Comparison of ENCODE assay signal across 15 mouse cellular contexts in genomic region chr14:34313612-34314011, GRCm38 (mm10). TPM values are rescaled to one million over a fixed set of nuclear protein-coding genes. Genes with fewer than 3 reads are reported as not detected.
DNase-seq lines count a peak whose midpoint lies in the region; ATAC-seq lines count a peak whose summit lies in the region.
"Had no signal": no experiment of that assay in that cellular context is flagged by ENCODE, and none has a peak within 500 bp of the region (broad histone marks: within the 10 kb centered on the region; RNA-seq: fewer than 3 reads in every experiment).

No protein-coding gene starts in this region.

- peaks cover 31% of the 10 kb centered on the region for H3K4me1 ChIP-seq in heart, embryonic 13.5 days
- H3K4me1 ChIP-seq in midbrain, embryonic 14.5 days (ENCODE audit: control insufficient read depth, insufficient read depth, low read length), result peaks cover 26% of the 10 kb centered on the region
- H3K4me1 ChIP-seq in midbrain, embryonic 10.5 days, result peaks cover 37% of the 10 kb centered on the region
- peaks cover 10% of the 10 kb centered on the region; the same call in 1 of the 2 replicates for H3K4me1 ChIP-seq in liver, embryonic 11.5 days (replicated peaks; ENCODE audit: control insufficient read depth, insufficient read depth, low read length)

- no peak overlapping the region for H3K9ac ChIP-seq in heart, embryonic 13.5 days
- H3K9ac ChIP-seq in midbrain, embryonic 14.5 days (replicated peaks; ENCODE audit: low read length), result no peak overlapping the region
- no peak overlapping the region; the same call in 1 of the 2 replicates for H3K9ac ChIP-seq in liver, embryonic 11.5 days (ENCODE audit: low read depth, low read length)
- H3K9ac ChIP-seq: limb, embryonic 15.5 days had no signal

- H3K4me3 ChIP-seq in heart, embryonic 13.5 days, result no peak overlapping the region
- peak overlapping the region; percentile 92; the same call in 1 of the 2 replicates for H3K4me3 ChIP-seq in midbrain, embryonic 14.5 days (replicated peaks; ENCODE audit: low read depth, low read length)
- no peak overlapping the region for H3K4me3 ChIP-seq in midbrain, embryonic 10.5 days
- peak overlapping the region; percentile 94 for H3K4me3 ChIP-seq in liver, embryonic 11.5 days (ENCODE audit: low read depth, low read length)

- no peak for DNase-seq in heart, postnatal 14 days
- no peak for DNase-seq in midbrain, embryonic 14.5 days
- DNase-seq in midbrain, embryonic 10.5 days (ENCODE audit: low spot score), result no peak
- DNase-seq in liver, embryonic 11.5 days (ENCODE audit: low spot score), result peak; percentile 5
- no peak for DNase-seq in frontal cortex, postnatal 36 days (ENCODE audit: low spot score in 2 of 2)
- no peak for DNase-seq in ovary, postnatal 14 days (ENCODE audit: low spot score)
- DNase-seq in thymus, adult 18-20 months, result no peak
- DNase-seq: cerebellum, postnatal 36 days; layer of hippocampus, adult 9-11 months had no signal

- H3K36me3 ChIP-seq in heart, embryonic 13.5 days, result peaks cover 14% of the 10 kb centered on the region
- no peaks in the 10 kb centered on the region for H3K36me3 ChIP-seq in midbrain, embryonic 14.5 days (ENCODE audit: control insufficient read depth, insufficient read depth, low read length)
- H3K36me3 ChIP-seq in midbrain, embryonic 10.5 days, result peaks cover 31% of the 10 kb centered on the region
- peaks cover 9% of the 10 kb centered on the region; the same call in 1 of the 2 replicates for H3K36me3 ChIP-seq in liver, embryonic 11.5 days (ENCODE audit: control insufficient read depth, insufficient read depth, low read length)
- H3K36me3 ChIP-seq: limb, embryonic 15.5 days had no signal

- intact Hi-C loops in heart, postnatal 14 days (cut with DNase I), result loop anchor here (5.0 kb wide), 2 partner anchors 41 to 49 kb away; no protein-coding TSS in a partner anchor

- no peak for ATAC-seq in heart, embryonic 13.5 days (ENCODE audit: extremely low read depth, insufficient number of reproducible peaks, low FRiP score, low TSS enrichment)
- no peak for ATAC-seq in midbrain, embryonic 14.5 days (ENCODE audit: low FRiP score, low TSS enrichment)
- ATAC-seq in liver, embryonic 11.5 days (replicated peaks; ENCODE audit: low FRiP score), result no peak

- no peaks in the 10 kb centered on the region for H3K9me3 ChIP-seq in heart, embryonic 13.5 days
- no peaks in the 10 kb centered on the region for H3K9me3 ChIP-seq in midbrain, embryonic 14.5 days (ENCODE audit: control insufficient read depth, low read length)
- H3K9me3 ChIP-seq in midbrain, embryonic 10.5 days (replicated peaks), result no peaks in the 10 kb centered on the region
- H3K9me3 ChIP-seq in liver, embryonic 11.5 days (ENCODE audit: control insufficient read depth, low read length), result no peaks in the 10 kb centered on the region
- H3K9me3 ChIP-seq: limb, embryonic 15.5 days; megakaryocyte, embryonic 14.5 days had no signal

- H3K4me2 ChIP-seq in heart, embryonic 13.5 days, result peak overlapping the region; percentile 86
- H3K4me2 ChIP-seq in midbrain, embryonic 14.5 days (ENCODE audit: low read length), result peak overlapping the region; percentile 72
- peak overlapping the region; percentile 40 for H3K4me2 ChIP-seq in liver, embryonic 11.5 days

- no peaks in the 10 kb centered on the region for H3K27me3 ChIP-seq in heart, embryonic 13.5 days (replicated peaks)
- no peaks in the 10 kb centered on the region for H3K27me3 ChIP-seq in midbrain, embryonic 14.5 days (ENCODE audit: control insufficient read depth, insufficient read depth, low read length)
- no peaks in the 10 kb centered on the region for H3K27me3 ChIP-seq in midbrain, embryonic 10.5 days (ENCODE audit: low read depth, poor library complexity, severe bottlenecking)
- no peaks in the 10 kb centered on the region for H3K27me3 ChIP-seq in liver, embryonic 11.5 days (replicated peaks; ENCODE audit: control insufficient read depth, insufficient read depth, low read length)
- H3K27me3 ChIP-seq: limb, embryonic 15.5 days; megakaryocyte, embryonic 14.5 days had no signal

- 49% methylated on average over 3 of the region's 3 CpGs for WGBS in heart, embryonic 13.5 days
- WGBS in midbrain, embryonic 14.5 days, result 81% methylated on average over 3 of the region's 3 CpGs
- 95% methylated on average over 3 of the region's 3 CpGs for whole genome bisulfite sequencing in midbrain, embryonic 10.5 days
- 57% methylated on average over 3 of the region's 3 CpGs for WGBS in liver, embryonic 11.5 days

- no peak overlapping the region for H3K27ac ChIP-seq in heart, embryonic 13.5 days (replicated peaks)
- no peak overlapping the region for H3K27ac ChIP-seq in midbrain, embryonic 14.5 days (replicated peaks; ENCODE audit: low read depth, low read length)
- no peak overlapping the region for H3K27ac ChIP-seq in midbrain, embryonic 10.5 days (replicated peaks)
- no peak overlapping the region for H3K27ac ChIP-seq in liver, embryonic 11.5 days (ENCODE audit: low read depth, low read length)
- H3K27ac ChIP-seq: limb, embryonic 15.5 days had no signal

RNA-seq across cellular contexts. Expression of gene Glud1, which starts 3.1 kb away (rescaled TPM):
- polyA plus RNA-seq in heart, embryonic 13.5 days (2015; fragmentation: Nextera tagmentation; extraction: Ambion mirVana), result 56.0 and 56.9 TPM in 2 replicates
- 100 to 1,000 TPM; 128 to 137 TPM for total RNA-seq in heart, postnatal 14 days (2021)
- 95.7 and 109 TPM in 2 replicates for polyA plus RNA-seq in midbrain, embryonic 14.5 days (2014; fragmentation: Nextera tagmentation; extraction: Ambion mirVana)
- polyA plus RNA-seq in midbrain, embryonic 10.5 days (2016; fragmentation: Nextera tagmentation; extraction: Ambion mirVana), result 75.5 and 79.6 TPM in 2 replicates
- polyA plus RNA-seq in liver, embryonic 11.5 days (2014; fragmentation: Nextera tagmentation; extraction: Ambion mirVana), result 182 and 192 TPM in 2 replicates

RNA-seq across cellular contexts. Expression of gene Shld2, which starts 3.3 kb away (rescaled TPM):
- 5.9 and 7.3 TPM in 2 replicates for polyA plus RNA-seq in heart, embryonic 13.5 days (2015; fragmentation: Nextera tagmentation; extraction: Ambion mirVana)
- total RNA-seq in heart, postnatal 14 days (2021), result 1 to 10 TPM; 7.2 to 7.6 TPM
- polyA plus RNA-seq in midbrain, embryonic 14.5 days (2014; fragmentation: Nextera tagmentation; extraction: Ambion mirVana), result 6.5 and 8.1 TPM in 2 replicates
- polyA plus RNA-seq in midbrain, embryonic 10.5 days (2016; fragmentation: Nextera tagmentation; extraction: Ambion mirVana), result 6.6 and 7.1 TPM in 2 replicates
- polyA plus RNA-seq in liver, embryonic 11.5 days (2014; fragmentation: Nextera tagmentation; extraction: Ambion mirVana), result 10.5 and 15.4 TPM in 2 replicates

RNA-seq across cellular contexts. Expression of gene Fam25c, which starts 41.6 kb away (rescaled TPM):
- polyA plus RNA-seq in heart, embryonic 13.5 days (2015; fragmentation: Nextera tagmentation; extraction: Ambion mirVana), result not detected in 2 replicates
- not detected for total RNA-seq in heart, postnatal 14 days (2021)
- polyA plus RNA-seq in midbrain, embryonic 14.5 days (2014; fragmentation: Nextera tagmentation; extraction: Ambion mirVana), result not detected in 2 replicates
- polyA plus RNA-seq in midbrain, embryonic 10.5 days (2016; fragmentation: Nextera tagmentation; extraction: Ambion mirVana), result not detected in 2 replicates
- 0.66 TPM in 1 of 2 replicates, not detected in the other for polyA plus RNA-seq in liver, embryonic 11.5 days (2014; fragmentation: Nextera tagmentation; extraction: Ambion mirVana)
- total RNA-seq: hematopoietic stem cell, adult 5-6 weeks had no signal
- polyA plus RNA-seq: gonadal fat pad, adult 2 months; spleen, adult 2 months had no signal

Comparison
In these comparisons a context has a peak if more than half of its experiments do, and no peak if none do; other contexts are left out.
1. H3K4me3 ChIP-seq: peak in midbrain, embryonic 14.5 days (single experiment) and liver, embryonic 11.5 days (single experiment); none in heart, embryonic 13.5 days (single experiment) and midbrain, embryonic 10.5 days (single experiment).
2. Peak in every context shown above with its lines, with median percentiles within 50 percentile points of each other: H3K4me2 ChIP-seq.